In the genomic region with DNA sequence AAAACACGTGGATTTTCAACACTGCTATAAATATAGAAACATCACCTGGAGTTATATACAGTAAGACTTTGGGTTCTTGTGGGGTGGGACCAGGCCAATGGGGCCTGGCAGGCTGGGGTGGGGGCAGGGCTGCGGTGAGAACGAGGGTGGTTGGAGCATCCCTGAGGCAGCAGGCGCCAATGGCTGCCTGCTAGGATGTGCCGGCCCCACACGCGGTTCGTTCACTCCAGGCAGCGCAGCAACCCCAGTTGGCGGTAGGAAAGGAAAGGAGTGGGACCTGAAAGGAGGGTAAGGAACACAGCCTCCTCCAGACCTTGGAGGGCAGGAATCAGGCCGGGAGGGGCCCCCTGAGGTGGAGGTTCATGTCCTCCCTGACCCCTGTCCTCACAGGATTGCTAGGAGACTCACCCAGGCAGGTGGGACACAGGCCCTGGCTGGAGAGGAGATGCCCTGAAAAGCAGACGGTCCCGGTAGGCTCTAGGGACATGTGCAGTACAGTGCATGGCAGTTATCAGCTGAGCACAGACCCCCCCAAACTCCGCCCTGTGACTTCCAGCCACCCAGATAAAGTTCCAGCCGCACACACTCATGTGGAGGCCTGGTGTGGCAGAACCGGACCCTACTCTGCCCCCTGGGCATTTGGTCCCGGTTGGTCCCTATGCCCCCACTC, we compare ENCODE assay signal across 15 mouse cellular contexts. TPM values are rescaled to one million over a fixed set of nuclear protein-coding genes. Genes with fewer than 3 reads are reported as not detected.
DNase-seq lines count a peak whose midpoint lies in the region; ATAC-seq lines count a peak whose summit lies in the region.
"Had no signal": no experiment of that assay in that cellular context is flagged by ENCODE, and none has a peak within 500 bp of the region (broad histone marks: within the 10 kb centered on the region; RNA-seq: fewer than 3 reads in every experiment).

No protein-coding gene starts in this region.

- H3K27ac ChIP-seq in limb, embryonic 15.5 days: 0 out of 2 replicates have a peak overlapping the region, but pooled peaks have one; percentile 38
- H3K27ac ChIP-seq in limb, embryonic 10.5 days: no peak overlapping the region
- peak overlapping the region; percentile 94 for H3K27ac ChIP-seq in liver, embryonic 11.5 days (ENCODE audit: low read depth, low read length)
- H3K27ac ChIP-seq: gastrocnemius, adult 2 months; limb, embryonic 12.5 days; macrophage had no signal

- H3K36me3 ChIP-seq in limb, embryonic 15.5 days: peaks cover 57% of the 10 kb centered on the region
- H3K36me3 ChIP-seq in limb, embryonic 10.5 days: peaks cover 72% of the 10 kb centered on the region
- H3K36me3 ChIP-seq in liver, embryonic 11.5 days (ENCODE audit: control insufficient read depth, insufficient read depth, low read length): peaks cover 49% of the 10 kb centered on the region

- no peak for DNase-seq in limb, embryonic 10.5 days (ENCODE audit: low spot score)
- peak; percentile 75 for DNase-seq in c-Kit-positive CD71-positive TER-119-negative erythroid progenitor cells, embryonic 14.5 days (ENCODE audit: low read depth)
- DNase-seq in liver, embryonic 11.5 days (ENCODE audit: low spot score): peak; percentile 59
- peak; percentile 54 to 70 for DNase-seq in spleen, postnatal 36 days (ENCODE audit: low spot score in 2 of 2)
- no peak for DNase-seq in frontal cortex, postnatal 14 days (ENCODE audit: low spot score in 2 of 2)
- DNase-seq in cerebellum, adult 11 months: no peak
- DNase-seq: adrenal gland, adult 2 months; gastrocnemius, adult 2 months; kidney, postnatal 36 days; layer of hippocampus, postnatal 36 days; right cerebral cortex, postnatal 14 days had no signal

- 67% methylated on average over 17 of the region's 17 CpGs for WGBS in limb, embryonic 15.5 days
- 86% methylated on average over 17 of the region's 17 CpGs for whole genome bisulfite sequencing in limb, embryonic 10.5 days
- 64% methylated on average over 17 of the region's 17 CpGs for WGBS in liver, embryonic 11.5 days

- H3K4me2 ChIP-seq in limb, embryonic 15.5 days: no peak overlapping the region
- H3K4me2 ChIP-seq in liver, embryonic 11.5 days: peak overlapping the region; percentile 58
- H3K4me2 ChIP-seq: limb, embryonic 12.5 days had no signal

- H3K9ac ChIP-seq in limb, embryonic 15.5 days: no peak overlapping the region
- peak overlapping the region; percentile 60 for H3K9ac ChIP-seq in liver, embryonic 11.5 days (ENCODE audit: low read depth, low read length)
- H3K9ac ChIP-seq: limb, embryonic 12.5 days had no signal

- no peak overlapping the region for H3K4me3 ChIP-seq in limb, embryonic 15.5 days
- H3K4me3 ChIP-seq in limb, embryonic 10.5 days: no peak overlapping the region
- peak overlapping the region; percentile 30; the same call in 1 of the 2 replicates for H3K4me3 ChIP-seq in liver, embryonic 11.5 days (ENCODE audit: low read depth, low read length)
- H3K4me3 ChIP-seq: gastrocnemius, adult 2 months; limb, embryonic 12.5 days had no signal

- ATAC-seq in limb, embryonic 15.5 days (ENCODE audit: insufficient number of reproducible peaks, low FRiP score, low TSS enrichment, low read depth): no peak
- ATAC-seq in liver, embryonic 11.5 days (replicated peaks; ENCODE audit: low FRiP score): peak; percentile 96

- H3K27me3 ChIP-seq in limb, embryonic 15.5 days: no peaks in the 10 kb centered on the region
- no peaks in the 10 kb centered on the region for H3K27me3 ChIP-seq in limb, embryonic 10.5 days (ENCODE audit: low read depth, poor library complexity, severe bottlenecking)
- no peaks in the 10 kb centered on the region for H3K27me3 ChIP-seq in liver, embryonic 11.5 days (replicated peaks; ENCODE audit: control insufficient read depth, insufficient read depth, low read length)
- H3K27me3 ChIP-seq: limb, embryonic 12.5 days had no signal

- H3K4me1 ChIP-seq in limb, embryonic 15.5 days: peaks cover 19% of the 10 kb centered on the region
- peaks cover 19% of the 10 kb centered on the region for H3K4me1 ChIP-seq in limb, embryonic 10.5 days
- H3K4me1 ChIP-seq in liver, embryonic 11.5 days (replicated peaks; ENCODE audit: control insufficient read depth, insufficient read depth, low read length): peaks cover 28% of the 10 kb centered on the region

- no peaks in the 10 kb centered on the region for H3K9me3 ChIP-seq in limb, embryonic 15.5 days
- H3K9me3 ChIP-seq in limb, embryonic 10.5 days (replicated peaks): no peaks in the 10 kb centered on the region
- no peaks in the 10 kb centered on the region for H3K9me3 ChIP-seq in liver, embryonic 11.5 days (ENCODE audit: control insufficient read depth, low read length)
- H3K9me3 ChIP-seq: limb, embryonic 12.5 days had no signal

RNA-seq across cellular contexts. Expression of a gene that starts 13.4 kb away (rescaled TPM):
- polyA plus RNA-seq in limb, embryonic 15.5 days (2015; fragmentation: Nextera tagmentation; extraction: Ambion mirVana): 58.8 and 60.3 TPM in 2 replicates
- polyA plus RNA-seq in limb, embryonic 10.5 days (2016; fragmentation: Nextera tagmentation; extraction: Ambion mirVana): 104 and 135 TPM in 2 replicates
- polyA plus RNA-seq in liver, embryonic 11.5 days (2014; fragmentation: Nextera tagmentation; extraction: Ambion mirVana): 71.5 and 82.3 TPM in 2 replicates

RNA-seq across cellular contexts. Expression of a gene that starts 20.9 kb away (rescaled TPM):
- polyA plus RNA-seq in limb, embryonic 15.5 days (2015; fragmentation: Nextera tagmentation; extraction: Ambion mirVana): not detected in 2 replicates
- 0.04 TPM in 1 of 2 replicates, not detected in the other for polyA plus RNA-seq in limb, embryonic 10.5 days (2016; fragmentation: Nextera tagmentation; extraction: Ambion mirVana)
- 7.4 and 8.3 TPM in 2 replicates for polyA plus RNA-seq in liver, embryonic 11.5 days (2014; fragmentation: Nextera tagmentation; extraction: Ambion mirVana)
- polyA plus RNA-seq: adrenal gland, adult 2 months; heart, postnatal 0 days; macrophage had no signal

RNA-seq across cellular contexts. Expression of a gene that starts 58.7 kb away (rescaled TPM):
- polyA plus RNA-seq in limb, embryonic 15.5 days (2015; fragmentation: Nextera tagmentation; extraction: Ambion mirVana): 81.9 and 84.9 TPM in 2 replicates
- polyA plus RNA-seq in limb, embryonic 10.5 days (2016; fragmentation: Nextera tagmentation; extraction: Ambion mirVana): 75.7 and 87.7 TPM in 2 replicates
- 52.7 and 55.2 TPM in 2 replicates for polyA plus RNA-seq in liver, embryonic 11.5 days (2014; fragmentation: Nextera tagmentation; extraction: Ambion mirVana)

Comparison
In these comparisons a context has a peak if more than half of its experiments do, and no peak if none do; other contexts are left out.
1. DNase-seq: peak in c-Kit-positive CD71-positive TER-119-negative erythroid progenitor cells, embryonic 14.5 days (single experiment), liver, embryonic 11.5 days (single experiment) and spleen, postnatal 36 days (2 of 2); none in limb, embryonic 10.5 days (single experiment), frontal cortex, postnatal 14 days (0 of 2) and cerebellum, adult 11 months (single experiment).